Comparison of ENCODE assay signal across 8 mouse cellular contexts in the genomic region with DNA sequence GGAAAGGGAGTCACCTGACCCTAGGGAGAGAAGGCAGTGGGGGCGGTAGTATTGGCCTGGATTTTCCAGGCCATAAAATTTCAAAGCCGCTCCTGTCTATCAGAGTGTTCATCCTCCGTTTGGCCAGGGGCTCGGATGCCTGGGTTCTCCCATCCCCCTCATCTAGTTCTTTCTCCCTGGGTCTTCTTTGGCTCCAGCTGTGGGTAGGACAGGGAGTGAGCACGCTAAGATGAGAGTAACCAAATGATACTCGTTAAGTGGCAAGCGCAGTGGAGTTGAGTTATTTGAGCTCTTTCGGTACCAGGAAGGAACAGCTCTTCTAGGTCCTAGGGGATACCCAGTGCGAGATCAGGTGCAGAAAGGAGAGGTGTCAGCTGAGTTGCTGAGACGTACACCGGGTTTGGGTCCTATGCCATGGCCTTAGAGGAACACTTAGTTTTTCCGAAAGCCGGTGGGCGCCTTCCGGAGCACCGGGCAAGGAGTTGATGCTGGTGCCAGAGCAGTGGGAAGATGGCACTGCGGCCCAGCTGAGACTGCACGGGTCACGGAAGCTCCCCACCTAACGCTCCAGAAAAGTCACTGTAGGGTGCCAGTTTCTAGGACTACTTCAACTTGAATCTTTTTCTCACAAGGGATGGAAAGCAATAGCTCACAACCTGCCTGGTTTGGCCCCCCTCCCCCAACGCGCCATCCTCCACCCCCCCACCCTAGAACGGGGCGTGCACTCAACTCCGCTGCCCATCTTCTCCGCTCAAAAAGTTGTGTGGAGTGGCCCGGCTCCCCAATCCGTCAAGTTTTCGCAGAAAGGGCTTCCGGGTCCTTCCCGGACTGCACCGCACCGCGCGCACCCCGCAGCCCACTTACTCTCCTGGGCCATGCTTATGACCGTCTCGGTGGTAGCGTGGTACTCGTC. TPM values are rescaled to one million over a fixed set of nuclear protein-coding genes. Genes with fewer than 3 reads are reported as not detected.
DNase-seq lines count a peak whose midpoint lies in the region; ATAC-seq and TF ChIP-seq lines count a peak whose summit lies in the region.

No protein-coding gene starts in this region.

- peak; percentile 36; the same call in 1 of the 2 replicates for ATAC-seq in forebrain, embryonic 15.5 days (replicated peaks)
- ATAC-seq in liver, embryonic 12.5 days, result 0 out of 2 replicates have a peak, but pooled peaks have one; percentile 3
- ATAC-seq in megakaryocyte-erythroid progenitor cell, adult 5-6 weeks (replicated peaks; ENCODE audit: low FRiP score, low TSS enrichment, poor library complexity, severe bottlenecking), result no peak

- peaks cover 50% of the 10 kb centered on the region for H3K27me3 ChIP-seq in E14TG2a.4 (ENCODE audit: insufficient read depth, low read length)
- H3K27me3 ChIP-seq in forebrain, embryonic 15.5 days, result no peaks in the 10 kb centered on the region
- H3K27me3 ChIP-seq in liver, embryonic 12.5 days (replicated peaks), result peaks cover 80% of the 10 kb centered on the region
- H3K27me3 ChIP-seq in small intestine, adult 2 months (ENCODE audit: control insufficient read depth, insufficient read depth, low read length), result peaks cover 8% of the 10 kb centered on the region

- H3K9ac ChIP-seq in forebrain, embryonic 15.5 days (replicated peaks), result peak overlapping the region; percentile 81
- peak overlapping the region; percentile 60 for H3K9ac ChIP-seq in liver, embryonic 12.5 days

- H3K9me3 ChIP-seq in E14TG2a.4 (ENCODE audit: low read length), result no peaks in the 10 kb centered on the region
- no peaks in the 10 kb centered on the region for H3K9me3 ChIP-seq in forebrain, embryonic 15.5 days
- no peaks in the 10 kb centered on the region for H3K9me3 ChIP-seq in liver, embryonic 12.5 days (replicated peaks)

- peaks cover 65% of the 10 kb centered on the region for H3K4me1 ChIP-seq in E14TG2a.4 (replicated peaks; ENCODE audit: low read depth, low read length)
- peaks cover 40% of the 10 kb centered on the region for H3K4me1 ChIP-seq in forebrain, embryonic 15.5 days
- peaks cover 41% of the 10 kb centered on the region for H3K4me1 ChIP-seq in liver, embryonic 12.5 days
- H3K4me1 ChIP-seq in small intestine, adult 2 months (ENCODE audit: control insufficient read depth, insufficient read depth, insufficient read length, low read length), result peaks cover 3% of the 10 kb centered on the region

- DNase-seq in heart, adult 18-20 months, result peak; percentile 4 to 31
- DNase-seq in heart, adult 8-10 months (ENCODE audit: low spot score), result no peak
- no peak for DNase-seq in spleen, adult 12 weeks (ENCODE audit: low spot score)

- H3K36me3 ChIP-seq in E14TG2a.4 (ENCODE audit: insufficient read depth, low read length), result peaks cover 12% of the 10 kb centered on the region
- peaks cover 15% of the 10 kb centered on the region; the same call in 1 of the 2 replicates for H3K36me3 ChIP-seq in forebrain, embryonic 15.5 days
- H3K36me3 ChIP-seq in liver, embryonic 12.5 days, result no peaks in the 10 kb centered on the region
- H3K36me3 ChIP-seq in small intestine, adult 2 months (ENCODE audit: control insufficient read depth, insufficient read depth, low read length), result no peaks in the 10 kb centered on the region

- peak overlapping the region; percentile 86 for H3K4me3 ChIP-seq in E14TG2a.4 (replicated peaks; ENCODE audit: low read length)
- peak overlapping the region; percentile 68 for H3K4me3 ChIP-seq in forebrain, embryonic 15.5 days
- H3K4me3 ChIP-seq in liver, embryonic 12.5 days, result peak overlapping the region; percentile 62
- peak overlapping the region; percentile 77 for H3K4me3 ChIP-seq in small intestine, adult 2 months (ENCODE audit: low read depth, low read length)

- H3K4me2 ChIP-seq in forebrain, embryonic 15.5 days (replicated peaks), result peak overlapping the region; percentile 90
- peak overlapping the region; percentile 80 for H3K4me2 ChIP-seq in liver, embryonic 12.5 days

- no peak for TF ChIP-seq CTCF in E14TG2a.4 (conservative IDR thresholded peaks at IDR 0.05; ENCODE audit: low read length)
- no peak for TF ChIP-seq CTCF in small intestine, adult 2 months (IDR thresholded peaks at IDR 0.05; ENCODE audit: extremely low read depth, insufficient read length, insufficient replicate concordance, low read depth, low read length)

- H3K27ac ChIP-seq in forebrain, embryonic 15.5 days (replicated peaks), result peak overlapping the region; percentile 97
- peak overlapping the region; percentile 56; the same call in 1 of the 2 replicates for H3K27ac ChIP-seq in liver, embryonic 12.5 days
- H3K27ac ChIP-seq in small intestine, adult 2 months (ENCODE audit: insufficient read depth, low read depth, low read length), result no peak overlapping the region

- TF ChIP-seq POLR2A in small intestine, adult 2 months (IDR thresholded peaks at IDR 0.05; ENCODE audit: low read depth, low read length), result no peak

- under 1% methylated on average over 40 of the region's 40 CpGs for WGBS in forebrain, embryonic 15.5 days
- 4% methylated on average over 40 of the region's 40 CpGs for WGBS in liver, embryonic 12.5 days (ENCODE audit: insufficient replicate concordance)
- 3% methylated on average over 40 of the region's 40 CpGs for WGBS in small intestine, adult 2 months

RNA-seq across cellular contexts. Expression of gene Gdf11, which starts 0.9 kb away (rescaled TPM):
- 1 to 10 TPM; 2.3 to 2.6 TPM for total RNA-seq in heart, adult 18-20 months (2021)
- 1 to 10 TPM; 1.3 to 3.0 (median 1.9) TPM for total RNA-seq in heart, adult 8-10 months (2022)
- polyA plus RNA-seq in forebrain, embryonic 15.5 days (2015; fragmentation: Nextera tagmentation; extraction: Ambion mirVana), result 7.5 and 8.7 TPM in 2 replicates
- 1.8 and 1.9 TPM in 2 replicates for polyA plus RNA-seq in liver, embryonic 12.5 days (2016; fragmentation: Nextera tagmentation; extraction: Ambion mirVana)
- 0.53 and 0.82 TPM in 2 replicates for polyA plus RNA-seq in small intestine, adult 2 months (2012; rRNA removed)
- total RNA-seq in megakaryocyte-erythroid progenitor cell, adult 5-6 weeks (2014; fragmentation: Nextera tagmentation), result 0.35 TPM in 1 of 2 replicates, not detected in the other
- 0.69 TPM in 1 of 2 replicates, not detected in the other for total RNA-seq in megakaryocyte-erythroid progenitor cell, adult 5-6 weeks (2017)

RNA-seq across cellular contexts. Expression of gene Cd63, which starts 10.2 kb away (rescaled TPM):
- total RNA-seq in heart, adult 18-20 months (2021), result 100 to 1,000 TPM; 144 to 158 TPM
- total RNA-seq in heart, adult 8-10 months (2022), result 100 to 1,000 TPM; 121 to 171 (median 135) TPM
- 125 and 142 TPM in 2 replicates for polyA plus RNA-seq in forebrain, embryonic 15.5 days (2015; fragmentation: Nextera tagmentation; extraction: Ambion mirVana)
- 127 and 129 TPM in 2 replicates for polyA plus RNA-seq in liver, embryonic 12.5 days (2016; fragmentation: Nextera tagmentation; extraction: Ambion mirVana)
- polyA plus RNA-seq in small intestine, adult 2 months (2012; rRNA removed), result 62.0 and 91.5 TPM in 2 replicates
- 6.8 and 19.4 TPM in 2 replicates for total RNA-seq in megakaryocyte-erythroid progenitor cell, adult 5-6 weeks (2014; fragmentation: Nextera tagmentation)
- 15.5 and 18.0 TPM in 2 replicates for total RNA-seq in megakaryocyte-erythroid progenitor cell, adult 5-6 weeks (2017)

RNA-seq across cellular contexts. Expression of gene Rdh5, which starts 32.0 kb away (rescaled TPM):
- 1 to 10 TPM; 4.3 to 4.7 TPM for total RNA-seq in heart, adult 18-20 months (2021)
- total RNA-seq in heart, adult 8-10 months (2022), result 1 to 10 TPM; 3.8 to 6.2 (median 5.2) TPM
- polyA plus RNA-seq in forebrain, embryonic 15.5 days (2015; fragmentation: Nextera tagmentation; extraction: Ambion mirVana), result 11.7 and 12.6 TPM in 2 replicates
- 8.2 and 9.0 TPM in 2 replicates for polyA plus RNA-seq in liver, embryonic 12.5 days (2016; fragmentation: Nextera tagmentation; extraction: Ambion mirVana)
- 20.2 and 30.3 TPM in 2 replicates for polyA plus RNA-seq in small intestine, adult 2 months (2012; rRNA removed)
- 12.8 and 19.0 TPM in 2 replicates for total RNA-seq in megakaryocyte-erythroid progenitor cell, adult 5-6 weeks (2014; fragmentation: Nextera tagmentation)
- total RNA-seq in megakaryocyte-erythroid progenitor cell, adult 5-6 weeks (2017), result 1.1 and 3.0 TPM in 2 replicates

RNA-seq across cellular contexts. Expression of gene Bloc1s1, which starts 33.2 kb away (rescaled TPM):
- 100 to 1,000 TPM; 194 to 199 TPM for total RNA-seq in heart, adult 18-20 months (2021)
- total RNA-seq in heart, adult 8-10 months (2022), result 100 to 1,000 TPM; 150 to 260 (median 205) TPM
- polyA plus RNA-seq in forebrain, embryonic 15.5 days (2015; fragmentation: Nextera tagmentation; extraction: Ambion mirVana), result 230 and 251 TPM in 2 replicates
- polyA plus RNA-seq in liver, embryonic 12.5 days (2016; fragmentation: Nextera tagmentation; extraction: Ambion mirVana), result 82.5 and 83.0 TPM in 2 replicates
- 88.8 and 147 TPM in 2 replicates for polyA plus RNA-seq in small intestine, adult 2 months (2012; rRNA removed)
- 45.7 and 94.6 TPM in 2 replicates for total RNA-seq in megakaryocyte-erythroid progenitor cell, adult 5-6 weeks (2014; fragmentation: Nextera tagmentation)
- 73.8 and 82.2 TPM in 2 replicates for total RNA-seq in megakaryocyte-erythroid progenitor cell, adult 5-6 weeks (2017)

RNA-seq across cellular contexts. Expression of gene Itga7, which starts 43.0 kb away (rescaled TPM):
- 100 to 1,000 TPM; 144 to 148 TPM for total RNA-seq in heart, adult 18-20 months (2021)
- total RNA-seq in heart, adult 8-10 months (2022), result 100 to 1,000 TPM; 161 to 179 (median 167) TPM
- polyA plus RNA-seq in forebrain, embryonic 15.5 days (2015; fragmentation: Nextera tagmentation; extraction: Ambion mirVana), result 2.1 TPM in 2 replicates
- 0.12 and 0.17 TPM in 2 replicates for polyA plus RNA-seq in liver, embryonic 12.5 days (2016; fragmentation: Nextera tagmentation; extraction: Ambion mirVana)
- polyA plus RNA-seq in small intestine, adult 2 months (2012; rRNA removed), result 8.4 and 14.6 TPM in 2 replicates
- total RNA-seq in megakaryocyte-erythroid progenitor cell, adult 5-6 weeks (2014; fragmentation: Nextera tagmentation), result not detected in 2 replicates
- 0.04 and 0.19 TPM in 2 replicates for total RNA-seq in megakaryocyte-erythroid progenitor cell, adult 5-6 weeks (2017)

Comparison
In these comparisons a context has a peak if more than half of its experiments do, and no peak if none do; other contexts are left out.
1. DNase-seq: peak in heart, adult 18-20 months (2 of 2); none in heart, adult 8-10 months (single experiment) and spleen, adult 12 weeks (single experiment).
2. RNA of gene Cd63, which starts 10.2 kb away (total RNA-seq): 144 to 158 TPM in heart, adult 18-20 months and 121 to 171 TPM in heart, adult 8-10 months; 6.8 to 19.4 TPM in megakaryocyte-erythroid progenitor cell, adult 5-6 weeks; every median in the first group is over 4 times any median in the second.
3. Peak in every context shown above with its lines, with median percentiles within 50 percentile points of each other: H3K4me3 ChIP-seq.